Mouse (Mus musculus) liver, adult 2 months (tissue): ENCODE results near the gene Pitpnb. TPM values are rescaled to one million over a fixed set of nuclear protein-coding genes. Genes with fewer than 3 reads are reported as not detected.

Source experiments
- DNase-seq: peaks from one replicate; pipeline ENCODE4 v3.0.0-alpha.2; 2011; ENCODE audit warnings: low read depth, low spot score; ENCODE audit errors: extremely low read depth
- H3K27ac ChIP-seq: fragments of 200-500 bp; replicated peaks from 2 replicates; pipeline ENCODE4 v1.5.1; 2012; ENCODE audit warnings: low read depth, mild to moderate bottlenecking, control low read depth, inconsistent platforms, low read length; ENCODE audit not compliant: insufficient read depth
- H3K27me3 ChIP-seq: fragments of 200-500 bp; 2 replicates; pipeline ENCODE4 v1.6.1; 2012; ENCODE audit warnings: mild to moderate bottlenecking, moderate library complexity, low read length, inconsistent platforms; ENCODE audit not compliant: control insufficient read depth, insufficient read depth
- H3K36me3 ChIP-seq: fragments of 200-500 bp; 2 replicates; pipeline ENCODE4 v1.6.1; 2012; ENCODE audit warnings: low read length, inconsistent platforms; ENCODE audit not compliant: control insufficient read depth, insufficient read depth
- H3K4me1 ChIP-seq: fragments of 200-500 bp; 2 replicates; pipeline ENCODE4 v1.6.1; 2011; ENCODE audit warnings: low read length; ENCODE audit not compliant: control insufficient read depth, insufficient read depth
- H3K4me3 ChIP-seq: fragments of 200-500 bp; 2 replicates; pipeline ENCODE4 v1.5.1; 2011; ENCODE audit warnings: low read depth, mild to moderate bottlenecking, control low read depth, low read length, moderate library complexity; ENCODE audit not compliant: insufficient read depth
- H3K79me2 ChIP-seq: fragments of 200-500 bp; 2 replicates; pipeline ENCODE4 v1.6.1; 2012; ENCODE audit warnings: inconsistent platforms, mild to moderate bottlenecking, low read length, moderate library complexity; ENCODE audit not compliant: control insufficient read depth, insufficient read depth
- H3K9ac ChIP-seq: fragments of 200-500 bp; 2 replicates; pipeline ENCODE4 v1.6.1; 2012; ENCODE audit warnings: low read depth, mild to moderate bottlenecking, control low read depth, inconsistent platforms, low read length
- CTCF ChIP-seq: fragments of 200-500 bp; IDR thresholded peaks from 2 replicates; pipeline ENCODE4 v1.5.1; 2011; ENCODE audit warnings: low read depth, low read length, control low read depth
- POLR2A ChIP-seq: fragments of 200-500 bp; IDR thresholded peaks from 2 replicates; pipeline ENCODE4 v1.6.1; 2011; ENCODE audit warnings: low read length, control low read depth; ENCODE audit not compliant: insufficient read depth; ENCODE audit errors: extremely low read depth
- WGBS: fragments of 180-500 bp; shearing (Covaris S2); methylation state at CpG from one replicate; pipeline ENCODE4 v1.1.7; 2018; 5-methylcytosine and 5-hydroxymethylcytosine counted together
- polyA plus RNA-seq: library from polyadenylated mRNA; depleted of rRNA; stranded (reverse); fragments of >200 nt; gene quantifications from 2 replicates; pipeline ENCODE4 v1.2.3, GENCODE M21; 2012
- total RNA-seq: library from RNA; depleted of rRNA; stranded (reverse); fragments of >200 nt; gene quantifications from 2 replicates; pipeline ENCODE4 v1.2.3, GENCODE M21; 2014

The Pitpnb gene
- total and polyA plus RNA-seq, 2 experiments: 19.3 to 48.6 TPM

- TF ChIP-seq POLR2A (no peak), CTCF (peak; percentile 32)
- H3K27ac ChIP-seq: 0 out of 2 replicates have a peak overlapping the region, but pooled peaks have one; percentile 20
- peak; percentile 82 for DNase-seq
Observed at GRCm38 (mm10) chr5:111378126-111378993, 47.8 kb downstream of the Pitpnb start.

GRCm38 (mm10) chr5:111383335-111383734 is 52.8 kb downstream of the Pitpnb start:
- Histone ChIP-seq H3K27ac (no peak overlapping the region), H3K27me3 (no peaks in the 10 kb centered on the region), H3K4me1 (peaks cover 5% of the 10 kb centered on the region), H3K4me3 (no peak overlapping the region), H3K9ac (no peak overlapping the region), H3K36me3 (peaks cover 46% of the 10 kb centered on the region), H3K79me2 (no peaks in the 10 kb centered on the region)
- DNase-seq: no peak
- WGBS: 81% methylated on average over 5 of the region's 5 CpGs
- no peak for TF ChIP-seq POLR2A
- TF ChIP-seq CTCF: no peak

More at GRCm38 (mm10) chr5:111378126-111378993, 47.8 kb downstream of the Pitpnb start:
- Histone ChIP-seq H3K27me3 (no peaks in the 10 kb centered on the region), H3K79me2 (no peaks in the 10 kb centered on the region), H3K4me3 (no peak overlapping the region), H3K36me3 (peaks cover 28% of the 10 kb centered on the region), H3K9ac (no peak overlapping the region), H3K4me1 (peaks cover 9% of the 10 kb centered on the region)
- 52% methylated on average over 7 of the region's 7 CpGs for WGBS

- no peaks in the 10 kb centered on the region for H3K79me2 ChIP-seq
- no peak overlapping the region for H3K9ac ChIP-seq
- H3K27ac ChIP-seq: no peak overlapping the region
- DNase-seq: no peak
- TF ChIP-seq CTCF: no peak
- TF ChIP-seq POLR2A: no peak
- H3K4me3 ChIP-seq: no peak overlapping the region
- 77% methylated on average over 10 of the region's 10 CpGs for WGBS
- no peaks in the 10 kb centered on the region for H3K4me1 ChIP-seq
- peaks cover 12% of the 10 kb centered on the region for H3K36me3 ChIP-seq
- H3K27me3 ChIP-seq: no peaks in the 10 kb centered on the region
Observed at GRCm38 (mm10) chr5:111390911-111391310, 60.3 kb downstream of the Pitpnb start.

GRCm38 (mm10) chr5:111391485-111391884 is 60.9 kb downstream of the Pitpnb start:
- WGBS: 92% methylated on average over 6 of the region's 6 CpGs
- Histone ChIP-seq H3K4me3 (no peak overlapping the region), H3K27me3 (no peaks in the 10 kb centered on the region), H3K79me2 (no peaks in the 10 kb centered on the region), H3K36me3 (peaks cover 8% of the 10 kb centered on the region), H3K27ac (no peak overlapping the region), H3K4me1 (no peaks in the 10 kb centered on the region), H3K9ac (no peak overlapping the region)
- no peak for DNase-seq
- TF ChIP-seq CTCF (no peak), POLR2A (no peak)

- no peak overlapping the region for H3K4me3 ChIP-seq
- no peaks in the 10 kb centered on the region for H3K27me3 ChIP-seq
- DNase-seq: no peak
- H3K36me3 ChIP-seq: no peaks in the 10 kb centered on the region
- WGBS: 36% methylated on average over 17 of the region's 17 CpGs
- H3K79me2 ChIP-seq: no peaks in the 10 kb centered on the region
- TF ChIP-seq CTCF (no peak), POLR2A (no peak)
- H3K9ac ChIP-seq: no peak overlapping the region
- no peak overlapping the region for H3K27ac ChIP-seq
- H3K4me1 ChIP-seq: no peaks in the 10 kb centered on the region
Observed at GRCm38 (mm10) chr5:111393346-111394197, 63.0 kb downstream of the Pitpnb start.
